Mouse (Mus musculus): ENCODE results near the gene Dnajc3. TPM values are rescaled to one million over a fixed set of nuclear protein-coding genes. Genes with fewer than 3 reads are reported as not detected.

Gene Dnajc3
- polyA plus RNA-seq, 1 experiment = 27.4 TPM

- no peak overlapping the region for H3K27ac ChIP-seq (replicated peaks; ENCODE audit: low read depth, low read length)
- H3K4me3 ChIP-seq (ENCODE audit: insufficient read depth, low read depth, low read length) = no peak overlapping the region
- no peaks in the 10 kb centered on the region for H3K4me1 ChIP-seq (ENCODE audit: control insufficient read depth, insufficient read depth, insufficient read length, low read length)
These were observed 90.0 kb downstream of the Dnajc3 start for GRCm38 (mm10) chr14:119027675-119028253.

Other genes with a start within 250 kb of the Dnajc3 start
- gene Abcc4, start 231.8 kb upstream of the Dnajc3 start, polyA plus RNA-seq (2012; ENCODE audit: insufficient read depth, insufficient read length, missing spikeins) = 4.1 and 6.8 TPM in 2 replicates
- not detected in 2 replicates for gene Cldn10, start 150.1 kb upstream of the Dnajc3 start, polyA plus RNA-seq (2012; ENCODE audit: insufficient read depth, insufficient read length, missing spikeins)
- 0.58 and 1.5 TPM in 2 replicates for gene Dzip1, start 12.5 kb upstream of the Dnajc3 start, polyA plus RNA-seq (2012; ENCODE audit: insufficient read depth, insufficient read length, missing spikeins)
- gene Uggt2, start 161.5 kb downstream of the Dnajc3 start, polyA plus RNA-seq (2012; ENCODE audit: insufficient read depth, insufficient read length, missing spikeins) = 5.8 and 21.4 TPM in 2 replicates
- not detected in 2 replicates for gene Hs6st3, start 200.4 kb downstream of the Dnajc3 start, polyA plus RNA-seq (2012; ENCODE audit: insufficient read depth, insufficient read length, missing spikeins)

Data from brown adipose tissue, adult 24 weeks (tissue).